8 mouse cellular contexts compared by ENCODE assay signal in the genomic region with DNA sequence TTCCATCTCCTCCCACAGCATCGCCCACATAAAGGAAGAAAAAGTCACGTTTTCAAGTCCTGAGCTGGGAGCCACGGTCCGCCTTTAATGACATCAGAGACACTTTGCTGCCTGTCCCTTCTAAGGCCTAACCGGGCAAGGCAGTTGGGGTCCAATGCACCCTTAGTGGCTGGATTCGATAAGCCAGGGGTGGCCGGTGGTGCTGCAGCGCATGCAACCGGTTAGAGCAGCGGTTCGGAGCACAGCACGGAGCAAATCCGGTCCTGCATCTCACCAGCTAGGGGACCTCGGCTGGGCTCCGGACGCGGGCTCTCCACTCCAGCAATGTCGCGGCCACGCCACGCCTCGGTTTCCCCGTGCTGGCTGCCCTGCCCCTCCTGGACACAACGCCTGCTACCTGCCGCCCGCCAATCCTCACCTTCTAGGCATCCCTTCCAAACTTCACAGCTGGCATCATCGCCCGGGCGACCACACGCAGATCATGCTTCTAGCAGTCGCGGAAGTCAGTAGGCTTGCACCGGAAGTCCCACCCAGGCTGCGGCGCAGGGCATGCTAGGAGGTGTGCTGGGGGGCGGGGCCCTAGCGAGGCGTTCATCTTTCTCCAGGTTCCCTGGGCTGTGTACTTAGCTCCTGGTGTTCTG. TPM values are rescaled to one million over a fixed set of nuclear protein-coding genes. Genes with fewer than 3 reads are reported as not detected.
DNase-seq lines count a peak whose midpoint lies in the region; ATAC-seq and TF ChIP-seq lines count a peak whose summit lies in the region.

A gene (minus strand): TSS at position 523 of the 641 bp plus-strand sequence.

- H3K27me3 ChIP-seq in heart, embryonic 14.5 days (ENCODE audit: control insufficient read depth, insufficient read depth, low read length), result no peaks in the 10 kb centered on the region
- H3K27me3 ChIP-seq in liver, embryonic 15.5 days, result no peaks in the 10 kb centered on the region
- no peaks in the 10 kb centered on the region for H3K27me3 ChIP-seq in neural tube, embryonic 13.5 days
- H3K27me3 ChIP-seq in testis, adult 2 months (ENCODE audit: control insufficient read depth, insufficient read depth, low read length), result no peaks in the 10 kb centered on the region

- WGBS in heart, embryonic 14.5 days, result under 1% methylated on average over 38 of the region's 38 CpGs
- under 1% methylated on average over 38 of the region's 38 CpGs for WGBS in liver, embryonic 15.5 days (ENCODE audit: insufficient replicate concordance)
- WGBS in neural tube, embryonic 13.5 days, result under 1% methylated on average over 38 of the region's 38 CpGs

- peak within 1 kb of the TSS; percentile 89 for H3K4me2 ChIP-seq in heart, embryonic 14.5 days (ENCODE audit: low read length)
- H3K4me2 ChIP-seq in liver, embryonic 15.5 days, result peak within 1 kb of the TSS; percentile 96
- peak within 1 kb of the TSS; percentile 92 for H3K4me2 ChIP-seq in neural tube, embryonic 13.5 days

- no peak for TF ChIP-seq CTCF in testis, adult 2 months (IDR thresholded peaks at IDR 0.05; ENCODE audit: control insufficient read depth, insufficient read depth, insufficient replicate concordance, low read depth, low read length)

- ATAC-seq in heart, embryonic 14.5 days (ENCODE audit: insufficient number of reproducible peaks, insufficient read depth, low FRiP score, low read depth), result peak; percentile 90
- ATAC-seq in liver, embryonic 15.5 days (ENCODE audit: insufficient read depth), result peak; percentile 91
- peak; percentile 98 for ATAC-seq in neural tube, embryonic 13.5 days (ENCODE audit: low read depth)

- H3K4me3 ChIP-seq in brown adipose tissue, adult 24 weeks (ENCODE audit: insufficient read depth, low read depth, low read length), result peak within 1 kb of the TSS; percentile 66
- peak within 1 kb of the TSS; percentile 61 to 80 for H3K4me3 ChIP-seq in heart, embryonic 14.5 days (ENCODE audit: control insufficient read depth in 1 of 2, insufficient read depth in 1 of 2, low read depth in 1 of 2, low read length in 2 of 2)
- H3K4me3 ChIP-seq in liver, embryonic 15.5 days (replicated peaks), result peak within 1 kb of the TSS; percentile 81
- peak within 1 kb of the TSS; percentile 83 for H3K4me3 ChIP-seq in neural tube, embryonic 13.5 days
- H3K4me3 ChIP-seq in testis, adult 2 months (ENCODE audit: control insufficient read depth, low read depth, low read length), result peak within 1 kb of the TSS; percentile 100

- H3K9ac ChIP-seq in heart, embryonic 14.5 days (ENCODE audit: low read length), result peak within 1 kb of the TSS; percentile 82
- peak within 1 kb of the TSS; percentile 76 for H3K9ac ChIP-seq in liver, embryonic 15.5 days
- peak within 1 kb of the TSS; percentile 81 for H3K9ac ChIP-seq in neural tube, embryonic 13.5 days

- peak; percentile 79 to 86 for DNase-seq in CD8-positive naive resting alpha-beta T cell, adult 2 months (ENCODE audit: low read depth in 2 of 2, low spot score in 2 of 2)
- DNase-seq in fibroblast of lung, adult 2 months (ENCODE audit: low read depth), result peak; percentile 46
- peak; percentile 91 for DNase-seq in kidney, postnatal 14 days

- H3K9me3 ChIP-seq in heart, embryonic 14.5 days (ENCODE audit: control insufficient read depth, low read length), result no peaks in the 10 kb centered on the region
- no peaks in the 10 kb centered on the region for H3K9me3 ChIP-seq in liver, embryonic 15.5 days (replicated peaks)
- no peaks in the 10 kb centered on the region for H3K9me3 ChIP-seq in neural tube, embryonic 13.5 days

- H3K4me1 ChIP-seq in brown adipose tissue, adult 24 weeks (ENCODE audit: control insufficient read depth, insufficient read depth, insufficient read length, low read length), result no peaks in the 10 kb centered on the region
- peaks cover 0 to 5% of the 10 kb centered on the region in 2 experiments; a peak in 1 of 4 replicates for H3K4me1 ChIP-seq in heart, embryonic 14.5 days (ENCODE audit: control insufficient read depth in 2 of 2, insufficient read depth in 2 of 2, low read length in 2 of 2)
- peaks cover 21% of the 10 kb centered on the region for H3K4me1 ChIP-seq in liver, embryonic 15.5 days (replicated peaks)
- H3K4me1 ChIP-seq in neural tube, embryonic 13.5 days (replicated peaks), result peaks cover 24% of the 10 kb centered on the region
- no peaks in the 10 kb centered on the region; the same call in 1 of the 2 replicates for H3K4me1 ChIP-seq in testis, adult 2 months (ENCODE audit: control insufficient read depth, insufficient read depth, low read length)

- H3K27ac ChIP-seq in brown adipose tissue, adult 24 weeks (replicated peaks; ENCODE audit: low read depth, low read length), result no peak within 1 kb of the TSS
- H3K27ac ChIP-seq in heart, embryonic 14.5 days (replicated peaks in 1 of 2; ENCODE audit: control insufficient read depth in 1 of 2, insufficient read depth in 1 of 2, low read depth in 2 of 2, low read length in 2 of 2), result peak within 1 kb of the TSS; percentile 19 to 44; a peak in 2 of 4 replicates
- H3K27ac ChIP-seq in liver, embryonic 15.5 days (replicated peaks), result peak within 1 kb of the TSS; percentile 55
- peak within 1 kb of the TSS; percentile 49; the same call in 1 of the 2 replicates for H3K27ac ChIP-seq in neural tube, embryonic 13.5 days (replicated peaks)
- H3K27ac ChIP-seq in testis, adult 2 months (ENCODE audit: control insufficient read depth, insufficient read depth, low read depth, low read length), result peak within 1 kb of the TSS; percentile 81

- peaks cover 69% of the 10 kb centered on the region for H3K36me3 ChIP-seq in heart, embryonic 14.5 days (ENCODE audit: control insufficient read depth, insufficient read depth, low read length)
- peaks cover 72% of the 10 kb centered on the region for H3K36me3 ChIP-seq in liver, embryonic 15.5 days (replicated peaks)
- H3K36me3 ChIP-seq in neural tube, embryonic 13.5 days, result peaks cover 73% of the 10 kb centered on the region
- H3K36me3 ChIP-seq in testis, adult 2 months (ENCODE audit: control insufficient read depth, insufficient read depth, low read length), result peaks cover 2% of the 10 kb centered on the region

- TF ChIP-seq POLR2A in testis, adult 2 months (IDR thresholded peaks at IDR 0.05; ENCODE audit: control insufficient read depth, low read depth, low read length), result peak; percentile 81

RNA-seq across cellular contexts. Expression of the gene that starts here (rescaled TPM):
- 3.1 and 4.5 TPM in 2 replicates for polyA plus RNA-seq in brown adipose tissue, adult 24 weeks (2012; ENCODE audit: insufficient read depth, insufficient read length, missing spikeins)
- 15.8 and 18.3 TPM in 2 replicates for polyA plus RNA-seq in heart, embryonic 14.5 days (2014; fragmentation: Nextera tagmentation; extraction: Ambion mirVana)
- polyA plus RNA-seq in liver, embryonic 15.5 days (2015; fragmentation: Nextera tagmentation; extraction: Ambion mirVana), result 8.4 and 10.8 TPM in 2 replicates
- 25.4 and 26.8 TPM in 2 replicates for polyA plus RNA-seq in neural tube, embryonic 13.5 days (2015; fragmentation: Nextera tagmentation; extraction: Ambion mirVana)
- 20.2 and 22.5 TPM in 2 replicates for polyA plus RNA-seq in testis, adult 2 months (2012; rRNA removed)
